Comparison of ENCODE assay signal across 32 mouse cellular contexts in genomic region chr1:134385666-134386065, GRCm38 (mm10). TPM values are rescaled to one million over a fixed set of nuclear protein-coding genes. Genes with fewer than 3 reads are reported as not detected.
"Had no signal": no experiment of that assay in that cellular context is flagged by ENCODE, and none has a peak within 500 bp of the region (broad histone marks: within the 10 kb centered on the region; RNA-seq: fewer than 3 reads in every experiment).

Gene 4933406M09Rik, plus strand, starts transcription at chr1:134385940.

- ATAC-seq: intestine, postnatal 0 days; midbrain, embryonic 13.5 days; midbrain, embryonic 16.5 days had no signal

- H3K9ac ChIP-seq: limb, embryonic 13.5 days; liver, embryonic 13.5 days; midbrain, embryonic 13.5 days; neural tube, embryonic 13.5 days had no signal

- H3K36me3 ChIP-seq: limb, embryonic 13.5 days; liver, embryonic 13.5 days; midbrain, embryonic 10.5 days; midbrain, embryonic 13.5 days; neural tube, embryonic 13.5 days had no signal

- H3K27ac ChIP-seq: kidney, postnatal 0 days; left cerebral cortex, adult 2 months; limb, embryonic 13.5 days; liver, embryonic 13.5 days; midbrain, embryonic 10.5 days; midbrain, embryonic 13.5 days; neural tube, embryonic 13.5 days had no signal

- H3K27me3 ChIP-seq: neural tube, embryonic 13.5 days had no signal

- H3K4me3 ChIP-seq: left cerebral cortex, adult 2 months; limb, embryonic 13.5 days; liver, embryonic 13.5 days; midbrain, embryonic 10.5 days; midbrain, embryonic 13.5 days; myocyte; neural tube, embryonic 13.5 days had no signal

- H3K9me3 ChIP-seq: limb, embryonic 13.5 days; midbrain, embryonic 10.5 days; midbrain, embryonic 13.5 days; neural tube, embryonic 13.5 days had no signal

- DNase-seq: kidney, adult 2 months; kidney, postnatal 36 days; layer of hippocampus, postnatal 36 days; left cerebral cortex, postnatal 4 days; liver, embryonic 13.5 days; lung, adult 2 months; lung, postnatal 14 days; lung, postnatal 4 days; retina, postnatal 1 day; right cerebral cortex, postnatal 25 days; spleen, adult 18-20 months; thymus, postnatal 25 days had no signal

RNA-seq across cellular contexts. Expression of gene 4933406M09Rik, which starts in this region (rescaled TPM):
- total RNA-seq: layer of hippocampus, adult 8-10 months; layer of hippocampus, postnatal 10 days; layer of hippocampus, postnatal 36 days; left cerebral cortex, adult 2 months; left cerebral cortex, postnatal 14 days; left cerebral cortex, postnatal 4 days; liver, adult 2 months; megakaryocyte progenitor cell, adult 5-6 weeks; monocyte, adult 5-6 weeks had no signal
- polyA plus RNA-seq: intestine, postnatal 0 days; kidney, embryonic 14.5 days; kidney, postnatal 0 days; limb, embryonic 13.5 days; liver, adult 2 months; liver, embryonic 13.5 days; liver, embryonic 16.5 days; lung, adult 2 months; lung, embryonic 16.5 days; midbrain, embryonic 10.5 days; midbrain, embryonic 13.5 days; midbrain, embryonic 16.5 days; myocyte; neural tube, embryonic 13.5 days; stomach, embryonic 16.5 days; thymus, postnatal 0 days had no signal
